Mouse (Mus musculus): ENCODE data around the gene Insyn1. TPM values are rescaled to one million over a fixed set of nuclear protein-coding genes. Genes with fewer than 3 reads are reported as not detected.

Gene Insyn1
- total and polyA plus RNA-seq, 3 experiments: 2.4 to 5.5 (median 2.5) TPM

DNA sequence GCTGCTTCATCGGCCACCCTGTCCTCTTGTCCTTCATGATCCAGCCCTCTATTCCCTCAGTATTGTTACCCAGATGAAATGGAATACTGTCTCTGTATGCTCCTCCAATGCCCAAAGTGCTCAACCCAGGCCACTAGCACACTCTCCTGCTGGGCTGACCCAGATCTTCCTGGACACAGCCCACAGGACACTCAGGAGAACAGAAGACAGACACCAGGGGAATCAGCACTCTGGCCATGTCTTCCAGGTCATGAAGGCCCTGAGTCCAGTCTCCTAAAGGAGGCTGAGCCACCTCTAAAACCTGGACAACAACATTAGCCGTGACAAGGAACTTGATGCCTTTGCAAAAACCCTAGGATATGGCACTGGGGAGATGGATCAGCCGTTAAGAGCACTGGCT is 28.1 kb downstream of the Insyn1 start:
- in situ Hi-C loops (cut with MboI; ENCODE audit: low pct_ligation_motif_present, low pct_unique_long_range_greater_than_20kb, low sequenced_read_pairs): no loop called here
- DNase-seq (ENCODE audit: extremely low read depth): no peak
- no peak overlapping the region for H3K9ac ChIP-seq (ENCODE audit: insufficient read depth, low read depth)
- dilution Hi-C loops (cut with MboI; ENCODE audit: extremely low pct_ligation_motif_present, extremely low pct_unique_long_range_greater_than_20kb, low sequenced_read_pairs): no loop called here
- H3K4me1 ChIP-seq (ENCODE audit: control insufficient read depth in 1 of 2, insufficient read depth in 2 of 2): peaks cover 17 to 81% of the 10 kb centered on the region in 2 experiments
- no peak overlapping the region for H3K4me3 ChIP-seq (replicated peaks in 1 of 3; ENCODE audit: low read depth in 2 of 3, low read length in 2 of 3, poor library complexity in 1 of 3)
- H3K27me3 ChIP-seq (replicated peaks): no peaks in the 10 kb centered on the region
- no peaks in the 10 kb centered on the region for H3K79me2 ChIP-seq (replicated peaks; ENCODE audit: control insufficient read depth, extremely low read depth, insufficient read depth, poor library complexity, severe bottlenecking)
- H3K4me2 ChIP-seq (ENCODE audit: insufficient read depth, low read depth, poor library complexity, severe bottlenecking): no peak overlapping the region
- H3K36me3 ChIP-seq (replicated peaks in 1 of 2; ENCODE audit: control insufficient read depth in 1 of 2, insufficient read depth in 1 of 2, low read length in 1 of 2): no peaks in the 10 kb centered on the region
- TF ChIP-seq KAT2A (IDR thresholded peaks at IDR 0.05; ENCODE audit: insufficient replicate concordance, low read length) (no peak), ZNF384 (IDR thresholded peaks at IDR 0.05; ENCODE audit: low read depth, low read length) (no peak), UBTF (IDR thresholded peaks at IDR 0.05; ENCODE audit: low read depth, low read length) (no peak), IRF4 (IDR thresholded peaks at IDR 0.05; ENCODE audit: low read depth, low read length) (no peak), MXI1 (IDR thresholded peaks at IDR 0.05; ENCODE audit: low read depth, low read length) (no peak), EP300 (IDR thresholded peaks at IDR 0.05; ENCODE audit: low read length) (no peak)
- no peak overlapping the region for H3K27ac ChIP-seq (ENCODE audit: insufficient read depth, low read depth)
- no peaks in the 10 kb centered on the region for H3K9me3 ChIP-seq (replicated peaks; ENCODE audit: low read length)

DNA sequence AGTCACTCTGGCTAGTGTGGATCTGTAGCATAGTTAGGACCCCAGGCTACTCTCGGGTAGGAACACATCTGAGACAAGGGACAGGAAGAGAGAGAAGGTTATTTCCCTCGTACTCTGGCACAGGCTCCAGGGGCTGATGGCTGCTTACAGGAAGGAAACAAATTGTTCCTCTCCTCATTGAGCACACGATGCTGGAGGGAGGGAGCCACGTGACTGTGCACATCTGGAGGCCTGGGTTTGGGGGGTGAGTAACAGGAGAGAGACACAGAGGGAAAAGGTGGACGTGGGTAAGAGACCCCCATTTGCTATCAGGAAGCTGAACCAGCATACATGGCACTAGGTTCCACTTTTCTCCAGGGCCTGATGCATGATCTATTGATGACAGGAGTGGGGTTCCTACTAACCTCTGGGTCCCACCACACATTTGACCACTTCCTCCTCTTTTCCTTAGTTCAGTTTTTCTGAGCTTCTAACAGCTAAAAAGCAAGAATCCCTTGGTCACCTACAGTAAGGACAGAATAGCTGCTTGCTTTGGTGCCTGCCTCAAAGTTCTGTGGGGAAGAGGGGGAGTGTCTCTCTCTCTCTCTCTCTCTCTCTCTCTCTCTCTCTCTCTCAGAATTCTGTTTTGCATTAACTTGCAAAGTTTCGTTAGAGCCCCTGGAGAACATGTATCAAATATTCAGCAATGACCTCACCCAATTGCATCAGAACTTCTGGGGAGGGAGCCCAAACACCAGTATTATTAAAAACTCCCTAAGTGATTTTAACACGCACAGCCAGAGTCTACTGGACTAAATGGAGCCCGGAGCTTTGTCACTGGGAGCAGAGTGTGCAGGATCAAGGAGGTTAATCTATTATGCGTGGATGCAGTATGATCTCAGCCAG is 29.7 kb downstream of the Insyn1 start:
- Histone ChIP-seq H3K9ac (ENCODE audit: insufficient read depth, low read depth) (peak overlapping the region; percentile 2; the same call in 1 of the 2 replicates), H3K9me3 (replicated peaks; ENCODE audit: low read length) (no peaks in the 10 kb centered on the region), H3K27me3 (replicated peaks) (no peaks in the 10 kb centered on the region), H3K36me3 (replicated peaks in 1 of 2; ENCODE audit: control insufficient read depth in 1 of 2, insufficient read depth in 1 of 2, low read length in 1 of 2) (no peaks in the 10 kb centered on the region), H3K27ac (ENCODE audit: insufficient read depth, low read depth) (peak overlapping the region; percentile 60), H3K4me2 (ENCODE audit: insufficient read depth, low read depth, poor library complexity, severe bottlenecking) (no peak overlapping the region), H3K79me2 (replicated peaks; ENCODE audit: control insufficient read depth, extremely low read depth, insufficient read depth, poor library complexity, severe bottlenecking) (no peaks in the 10 kb centered on the region), H3K4me3 (replicated peaks in 1 of 3; ENCODE audit: low read depth in 2 of 3, low read length in 2 of 3, poor library complexity in 1 of 3) (no peak overlapping the region), H3K4me1 (ENCODE audit: control insufficient read depth in 1 of 2, insufficient read depth in 2 of 2) (peaks cover 18 to 79% of the 10 kb centered on the region in 2 experiments)
- TF ChIP-seq ELF1 (IDR thresholded peaks at IDR 0.05; ENCODE audit: low read depth, low read length): peak; percentile 43; the same call in 1 of the 2 replicates
- TF ChIP-seq MAZ (IDR thresholded peaks at IDR 0.05; ENCODE audit: low read depth, low read length): 0 out of 2 replicates have a peak, but pooled peaks have one; percentile 16
- TF ChIP-seq USF2 (conservative IDR thresholded peaks at IDR 0.05; ENCODE audit: low read depth, low read length): peak; percentile 42; the same call in 1 of the 2 replicates
- no peak for TF ChIP-seq RAD21 (IDR thresholded peaks at IDR 0.05; ENCODE audit: low read depth, low read length)
- TF ChIP-seq MAFK (IDR thresholded peaks at IDR 0.05; ENCODE audit: insufficient replicate concordance, low read length): no peak
- TF ChIP-seq BHLHE40 (IDR thresholded peaks at IDR 0.05; ENCODE audit: low read depth, low read length): peak; percentile 78
- TF ChIP-seq IRF4 (IDR thresholded peaks at IDR 0.05; ENCODE audit: low read depth, low read length): peak; percentile 23
- peak; percentile 29; the same call in 1 of the 2 replicates for TF ChIP-seq MYC (IDR thresholded peaks at IDR 0.05; ENCODE audit: low read depth, low read length)
- 0 out of 2 replicates have a peak, but pooled peaks have one; percentile 25 for TF ChIP-seq ETS1 (conservative IDR thresholded peaks at IDR 0.05; ENCODE audit: low read depth, low read length)
- peak; percentile 59; the same call in 1 of the 2 replicates for TF ChIP-seq MEF2A (IDR thresholded peaks at IDR 0.05; ENCODE audit: borderline replicate concordance, low read depth, low read length)
- TF ChIP-seq TCF12 (IDR thresholded peaks at IDR 0.05; ENCODE audit: low read depth, low read length): no peak
- TF ChIP-seq USF1 (IDR thresholded peaks at IDR 0.05; ENCODE audit: low read depth, low read length): peak; percentile 65
- no peak for TF ChIP-seq UBTF (IDR thresholded peaks at IDR 0.05; ENCODE audit: low read depth, low read length)
- TF ChIP-seq MAX (IDR thresholded peaks at IDR 0.05; ENCODE audit: low read length): peak; percentile 83
- peak; percentile 70 for DNase-seq (ENCODE audit: extremely low read depth)
- dilution Hi-C loops (cut with MboI; ENCODE audit: extremely low pct_ligation_motif_present, extremely low pct_unique_long_range_greater_than_20kb, low sequenced_read_pairs): no loop called here
- in situ Hi-C loops (cut with MboI; ENCODE audit: low pct_ligation_motif_present, low pct_unique_long_range_greater_than_20kb, low sequenced_read_pairs): no loop called here

Measured in CH12.LX (cell line).